Mouse (Mus musculus): ENCODE results near the gene Gm3099.
"Not testable (repeated sequence)": the region's sequence is repeated elsewhere in the genome, so short reads cannot be mapped to it uniquely, and the experiment has no call there.

- not testable (repeated sequence) for TF ChIP-seq CTCF (IDR thresholded peaks at IDR 0.05; ENCODE audit: extremely low read depth, insufficient read depth, insufficient read length, insufficient replicate concordance); POLR2A (IDR thresholded peaks at IDR 0.05; ENCODE audit: low read depth, low read length)
These were observed at the start of gene Gm3099 for GRCm38 (mm10) chr14:3998094-3998493.
